Mouse (Mus musculus) spleen, postnatal 4 days (tissue): ENCODE data around the gene Paics.
A peak's percentile ranks its signal among the peaks of the same experiment; 100 is the strongest.
"Not testable (repeated sequence)": the region's sequence is repeated elsewhere in the genome, so short reads cannot be mapped to it uniquely, and the experiment has no call there.

Experiments
- DNase-seq, 2 experiments: peaks; one replicate each; pipeline ENCODE4 v3.0.0; 2022; ENCODE audit warnings: low spot score in 2 of 2

The Paics gene

DNA sequence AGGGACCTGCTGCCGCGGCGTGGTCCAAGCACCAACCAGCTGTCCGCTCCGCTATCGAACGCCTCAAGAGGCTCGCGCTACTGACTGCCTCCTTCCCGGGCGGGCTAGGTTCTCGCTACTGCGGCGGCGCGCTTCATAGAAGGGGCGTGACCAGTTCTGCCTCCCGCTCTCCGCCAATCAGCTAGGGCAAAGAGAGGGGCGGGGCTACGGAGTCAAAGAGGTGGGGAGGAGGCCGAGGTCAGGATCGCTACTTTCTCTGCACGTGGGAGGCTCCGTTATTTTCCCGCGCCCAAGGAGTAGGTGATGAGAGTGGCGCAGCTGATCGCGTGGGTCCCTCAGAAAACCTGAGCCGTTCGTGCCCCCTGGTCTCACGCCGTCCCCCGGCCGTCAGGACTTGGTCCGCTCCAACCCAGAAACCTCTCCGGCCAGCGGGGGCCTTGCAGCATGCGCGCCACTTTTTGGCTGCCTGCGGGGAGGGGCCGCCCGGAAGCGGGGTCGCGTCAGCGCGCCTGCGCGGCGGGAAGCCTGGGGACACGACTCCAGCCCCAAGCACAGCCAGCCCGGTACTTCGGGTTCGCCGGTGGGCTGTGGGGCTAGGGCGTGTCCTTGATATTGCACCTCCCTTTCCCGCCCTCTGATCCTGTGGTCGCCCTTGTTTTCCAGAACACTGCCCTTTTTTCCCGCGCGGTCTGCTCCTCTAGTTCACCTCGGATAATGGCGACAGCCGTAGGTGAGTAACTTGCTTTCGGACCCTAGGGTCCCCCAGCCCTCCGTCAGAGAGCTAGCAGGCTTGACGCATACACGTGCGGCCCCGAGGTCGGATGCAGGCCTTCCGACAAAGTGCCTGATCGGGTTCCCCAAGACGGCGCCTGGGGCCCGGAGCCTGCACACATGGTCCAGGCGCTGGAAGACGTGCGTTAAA is at the start of gene Paics, which contains the start of gene Ppat:
TSS of gene Paics (plus strand) at position 202 of the 922 bp plus-strand sequence.
TSS of gene Ppat (minus strand) at position 473 of the 922 bp plus-strand sequence.
- DNase-seq = peak; percentile 99

DNA sequence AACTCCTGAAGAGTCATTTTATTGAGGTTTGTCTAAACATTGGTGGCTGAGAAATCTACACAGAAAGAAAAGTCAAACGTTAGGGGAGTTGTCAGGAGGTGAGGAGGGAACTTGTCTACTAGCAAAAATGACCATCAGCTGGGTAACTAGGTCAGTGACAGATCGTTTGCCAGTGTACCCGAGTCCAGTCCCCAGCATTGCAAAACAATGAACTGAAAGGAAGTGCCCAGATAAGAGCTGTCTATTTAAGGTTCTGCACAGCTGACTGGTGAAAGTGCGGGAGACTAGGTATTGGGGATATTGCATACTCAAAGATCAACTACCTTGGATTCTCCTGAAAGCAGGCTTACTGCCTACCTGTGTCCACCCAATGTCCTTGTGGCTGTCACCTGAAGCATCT is 49.0 kb upstream of the Paics start:
- no peak for DNase-seq

DNA sequence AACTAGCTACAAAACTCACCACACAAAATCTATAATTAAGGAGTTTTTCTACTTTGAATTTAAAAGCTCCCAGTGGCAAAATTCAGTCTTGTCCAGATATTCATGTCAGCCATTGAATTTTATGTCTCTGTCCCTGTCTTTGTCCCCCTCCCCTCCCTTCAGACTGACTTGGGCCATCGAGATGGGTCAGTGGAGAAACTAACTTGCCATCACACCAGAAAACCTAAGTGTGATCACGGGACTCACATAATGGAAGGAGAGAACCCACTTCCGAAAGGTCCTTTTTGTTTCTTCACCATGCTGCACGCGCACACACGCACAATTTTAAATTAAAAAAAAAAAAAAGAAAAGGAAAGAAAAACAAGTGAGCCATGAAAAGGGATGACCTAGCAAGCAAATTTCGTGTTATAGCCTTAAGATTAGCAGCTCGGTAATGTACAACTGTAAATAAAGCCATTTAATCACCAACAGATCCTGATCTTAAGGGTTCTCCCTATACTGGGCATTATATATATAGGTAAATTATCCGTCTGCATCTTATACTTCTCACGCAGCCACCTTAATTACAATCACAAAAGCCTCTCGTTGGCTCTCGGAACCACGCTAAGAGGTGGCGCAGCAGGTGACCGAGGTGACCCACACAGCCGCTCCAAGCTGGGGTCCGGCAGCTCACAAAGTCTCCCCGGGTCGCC is 46.2 kb upstream of the Paics start:
- DNase-seq = no peak

DNA sequence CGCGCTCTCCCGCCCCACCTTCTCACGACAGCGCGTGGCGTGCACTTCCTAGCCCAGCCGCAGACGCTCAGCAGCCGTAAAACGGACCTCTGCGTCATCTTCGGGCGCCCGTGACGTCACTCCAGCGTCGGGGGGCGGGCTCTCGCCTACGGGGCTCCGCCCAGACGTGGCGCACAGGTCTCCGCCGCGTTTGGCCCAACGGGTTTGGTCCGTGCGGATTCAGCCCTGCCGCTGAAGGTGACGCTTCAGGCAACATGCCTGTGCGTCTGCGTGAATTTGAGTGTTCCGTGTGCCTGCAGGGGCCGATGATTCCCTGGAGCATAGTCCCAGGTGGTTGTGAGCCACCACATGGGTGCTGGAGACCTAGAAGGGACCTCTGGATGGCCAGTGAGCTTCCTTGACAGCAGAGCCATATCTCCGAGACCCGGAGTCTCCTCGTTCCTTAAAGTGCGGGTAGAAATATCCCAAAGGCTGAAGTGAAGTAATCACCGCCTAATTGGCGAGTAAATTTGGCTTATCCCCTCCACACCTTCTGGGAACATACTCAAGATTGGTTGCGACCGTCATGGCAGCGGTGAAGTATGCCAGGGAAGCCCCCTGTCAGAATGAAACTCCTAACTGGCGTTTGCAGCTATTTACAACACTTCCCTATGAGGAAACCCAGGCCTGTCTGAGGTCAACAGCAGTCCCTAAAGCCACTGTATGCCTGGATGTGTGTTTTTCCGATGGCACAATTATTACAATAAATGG is 45.5 kb upstream of the Paics start, which contains the start of gene Aasdh:
TSS of gene Aasdh (minus strand) at position 110 of the 750 bp plus-strand sequence.
- peak; percentile 97 to 100 for DNase-seq

DNA sequence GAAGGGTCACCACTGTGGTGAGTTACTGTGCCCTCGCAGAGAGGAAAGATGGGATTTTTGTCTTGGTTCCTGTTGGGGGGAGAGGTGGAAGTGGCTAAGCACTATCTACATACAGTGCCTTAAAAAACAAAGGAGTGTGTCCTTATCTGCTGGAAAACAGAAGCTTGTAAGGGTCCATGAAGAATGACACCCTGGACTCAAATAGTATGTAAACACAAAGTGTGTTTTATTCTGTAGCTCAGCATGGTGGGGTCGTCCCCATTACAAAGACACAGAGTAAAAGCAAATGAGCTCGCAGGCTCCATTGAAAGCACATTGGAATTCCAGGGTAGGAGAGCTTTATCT is 45.0 kb upstream of the Paics start:
- no peak for DNase-seq

DNA sequence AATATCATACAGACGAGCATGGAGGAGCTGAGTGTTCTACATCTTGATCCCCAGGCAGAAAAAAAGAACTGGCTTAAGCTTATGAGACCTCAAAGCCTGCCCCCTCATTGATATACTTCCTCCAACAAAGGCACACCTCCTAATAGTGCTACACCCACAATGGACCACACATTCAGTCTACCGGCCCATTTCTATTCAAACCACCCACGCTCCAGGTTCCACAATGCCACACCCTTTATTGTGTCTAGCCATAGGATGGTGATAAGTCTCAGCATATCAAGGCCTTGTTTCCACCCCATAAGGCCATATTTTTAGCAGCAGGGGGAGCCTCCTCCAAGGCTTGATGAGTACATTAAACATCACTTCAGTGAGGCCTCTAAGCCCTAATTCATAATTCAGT is 40.3 kb upstream of the Paics start:
- no peak for DNase-seq

DNA sequence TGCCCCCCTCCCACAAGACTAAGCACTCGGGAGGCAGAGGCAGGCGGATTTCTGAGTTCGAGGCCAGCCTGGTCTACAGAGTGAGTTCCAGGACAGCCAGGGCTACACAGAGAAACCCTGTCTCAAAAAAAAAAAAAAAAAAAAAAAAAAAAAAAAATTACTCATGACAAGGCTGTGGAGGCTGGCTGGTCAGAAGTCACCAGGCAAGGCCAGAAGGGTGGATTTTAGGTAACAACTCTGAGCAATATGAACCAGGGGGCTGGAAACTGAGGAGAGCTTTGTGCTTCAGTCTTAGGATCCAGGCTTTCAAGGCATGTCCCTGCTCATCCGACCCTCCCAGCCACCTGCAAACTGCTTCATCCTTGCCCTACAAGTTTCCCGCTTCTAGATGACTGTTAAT is 38.6 kb upstream of the Paics start:
- not testable (repeated sequence) for DNase-seq

DNA sequence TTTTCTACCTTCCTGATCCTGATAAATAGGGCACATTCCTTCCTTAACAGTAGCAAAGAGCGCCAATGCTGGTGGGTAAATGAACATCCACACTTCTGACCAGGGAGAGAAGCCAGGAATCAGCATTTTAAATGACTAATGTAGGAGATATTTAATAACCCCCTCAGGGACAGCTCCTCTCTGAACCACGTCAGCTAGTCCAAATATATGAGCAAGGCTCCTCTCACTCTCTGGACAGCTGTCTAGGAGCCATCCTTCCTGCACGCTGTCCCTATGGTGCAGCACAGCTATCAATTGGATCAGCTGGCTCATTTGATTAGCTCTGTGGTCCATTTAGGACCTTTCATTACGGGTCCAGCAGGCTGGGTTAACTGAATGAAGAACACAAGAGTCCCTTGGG is 28.3 kb upstream of the Paics start:
- no peak for DNase-seq

DNA sequence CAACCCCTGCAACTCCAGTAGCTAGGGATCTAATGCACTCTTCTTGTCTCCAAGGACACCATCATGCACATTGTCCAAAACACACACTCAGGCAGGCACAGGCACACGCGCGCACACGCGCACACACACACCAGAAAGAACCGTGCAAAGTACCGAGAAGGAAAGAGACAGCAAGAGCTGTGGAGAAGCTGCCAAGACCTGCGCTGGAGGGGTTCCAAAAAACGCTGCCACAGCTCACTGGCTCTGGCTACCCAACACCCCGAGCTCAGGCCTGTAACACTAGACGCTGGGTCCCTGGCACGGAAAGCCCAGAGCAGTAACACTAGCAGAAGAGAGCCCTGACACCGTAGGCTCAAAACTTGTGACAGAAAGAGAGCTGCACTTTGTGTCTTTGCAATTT is 27.7 kb upstream of the Paics start:
- DNase-seq = no peak

DNA sequence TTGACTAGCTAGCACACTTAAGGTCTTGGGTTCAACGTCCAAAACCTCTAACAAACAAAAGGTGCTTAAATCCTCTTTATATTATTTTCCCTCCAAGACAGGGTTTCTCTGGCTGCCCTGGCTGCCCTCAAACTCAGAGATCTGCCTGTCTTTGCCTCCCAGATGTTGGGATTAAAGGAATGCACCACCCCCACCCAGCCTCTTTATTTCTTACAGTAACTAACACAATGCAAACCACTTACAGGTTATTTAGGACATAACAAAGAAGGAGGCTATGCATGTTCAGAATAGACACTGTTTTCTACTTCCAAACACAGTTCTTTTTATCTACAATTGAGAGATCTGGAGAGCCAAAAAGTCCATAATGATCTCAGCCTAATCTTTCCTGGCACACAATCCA is 26.8 kb upstream of the Paics start:
- DNase-seq = no peak

DNA sequence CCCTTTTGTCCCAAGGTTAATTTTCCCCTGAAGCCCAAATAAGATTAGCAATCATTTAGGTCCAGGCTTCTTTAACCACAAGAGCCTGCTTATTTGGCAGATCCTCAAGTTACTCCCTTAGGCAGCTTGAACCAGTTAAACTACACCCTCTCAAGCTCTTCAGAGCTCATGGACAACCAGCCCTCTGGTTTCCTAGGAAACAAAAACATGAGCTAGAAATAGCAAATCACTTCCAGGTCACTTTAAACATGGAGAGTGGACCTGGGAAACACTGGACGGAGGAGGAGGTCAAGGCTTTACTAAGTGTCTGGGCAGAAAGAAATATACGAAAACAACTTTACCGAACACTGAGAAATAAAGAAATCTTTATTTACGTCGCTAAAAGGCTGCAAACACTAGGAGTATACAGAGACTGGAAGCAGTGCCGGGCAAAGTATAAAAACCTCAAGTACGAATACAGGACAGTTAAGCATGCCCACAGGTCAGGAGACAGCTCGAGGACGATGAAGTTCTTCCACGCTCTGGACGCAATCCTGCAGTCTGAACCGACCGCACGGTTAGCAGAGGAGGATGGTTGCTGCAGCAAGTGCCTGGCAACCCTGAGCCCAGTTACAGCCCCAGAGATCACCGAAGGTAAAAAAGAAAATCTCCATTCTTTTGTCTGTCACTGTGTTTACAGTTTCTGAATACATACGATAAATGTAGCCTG is 22.8 kb upstream of the Paics start:
- no peak for DNase-seq

DNA sequence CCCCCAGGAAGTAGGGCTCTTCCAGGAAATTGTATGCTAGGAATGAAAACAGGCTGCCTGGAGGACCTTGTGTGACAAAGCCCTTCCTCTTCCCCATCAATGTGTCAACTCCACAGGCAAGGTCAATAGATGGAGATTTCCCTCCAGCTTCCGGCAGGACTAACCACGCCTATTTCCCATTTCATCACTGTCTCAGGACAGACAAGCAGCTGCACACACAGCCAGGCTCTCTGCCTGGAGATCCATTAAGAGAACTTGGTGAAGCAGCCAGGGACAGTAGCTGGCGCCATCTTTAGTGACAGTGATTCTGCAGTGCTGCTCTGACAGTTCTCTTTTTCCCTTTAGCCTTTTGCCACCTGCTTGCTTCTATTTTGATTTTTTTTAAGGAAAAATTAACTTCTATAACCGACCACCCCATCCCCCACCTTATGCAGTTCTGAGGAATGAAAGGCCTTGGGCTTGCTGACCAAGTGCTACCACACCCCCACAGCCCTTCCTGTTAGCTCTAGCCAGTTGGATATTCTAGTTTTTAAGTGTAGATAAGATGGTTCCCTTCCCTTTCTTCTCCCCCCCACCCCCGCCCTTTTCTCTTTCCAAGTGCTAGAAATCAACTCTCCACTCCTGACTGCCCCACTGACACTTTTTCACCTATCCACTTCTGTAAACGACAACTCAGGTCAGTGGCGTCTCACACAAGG is 21.8 kb upstream of the Paics start:
- no peak for DNase-seq

DNA sequence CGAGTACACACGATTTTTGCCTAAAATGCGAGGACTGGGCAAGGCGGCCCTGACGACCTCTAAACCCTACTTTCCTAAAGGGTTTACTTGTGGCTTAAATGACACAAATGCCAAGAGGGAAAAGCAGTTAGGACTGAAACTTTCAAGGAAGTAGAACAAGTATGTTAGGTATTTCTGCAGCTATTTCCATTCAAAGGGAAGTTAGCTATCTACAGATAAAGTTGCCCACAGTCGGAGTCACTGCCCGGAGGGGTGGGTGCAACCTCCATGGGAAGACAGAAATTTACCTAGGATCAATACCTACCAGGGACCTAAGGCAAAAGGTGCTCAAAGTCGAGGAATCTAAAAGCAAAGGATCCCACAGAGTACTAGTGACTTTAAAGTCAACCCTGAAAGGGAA is 11.4 kb upstream of the Paics start:
- DNase-seq = no peak

DNA sequence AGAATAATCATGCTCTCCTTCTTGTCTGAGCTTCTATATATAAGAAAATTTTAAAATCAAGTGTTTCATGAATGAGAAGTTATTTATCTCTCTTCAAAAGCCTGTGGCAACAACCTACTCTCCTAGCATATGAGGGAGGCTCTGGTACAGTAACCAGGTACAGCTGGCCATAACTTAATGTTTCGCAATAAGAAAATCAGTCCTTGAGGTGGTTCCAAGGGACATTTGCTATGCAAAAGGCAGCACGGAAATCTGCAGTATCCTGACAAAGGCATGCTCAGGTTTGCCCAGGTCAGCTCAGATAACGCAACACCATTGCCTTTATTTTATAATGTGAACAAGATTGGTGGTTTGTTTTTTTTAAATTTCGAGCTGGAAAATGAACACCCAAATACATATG is 9.1 kb upstream of the Paics start:
- no peak for DNase-seq

DNA sequence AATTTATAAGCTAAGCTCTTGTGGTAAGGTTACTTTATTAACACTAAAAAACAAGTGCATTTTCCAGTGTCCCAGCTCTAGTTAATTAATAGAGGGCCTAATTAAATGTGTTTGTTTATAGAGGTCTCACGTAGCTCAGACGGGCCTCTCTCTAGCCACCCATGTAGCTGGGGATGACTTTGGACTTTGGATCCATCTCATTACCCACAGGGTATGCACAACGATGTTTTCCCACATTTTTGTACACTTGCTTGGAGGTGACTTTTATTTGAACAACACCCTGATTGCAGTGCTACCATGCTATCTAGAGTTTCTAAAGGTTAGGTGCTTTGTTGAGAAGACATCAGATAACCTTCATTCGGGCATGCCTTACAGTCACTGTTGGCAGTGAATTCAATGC is 8.6 kb upstream of the Paics start:
- no peak for DNase-seq

DNA sequence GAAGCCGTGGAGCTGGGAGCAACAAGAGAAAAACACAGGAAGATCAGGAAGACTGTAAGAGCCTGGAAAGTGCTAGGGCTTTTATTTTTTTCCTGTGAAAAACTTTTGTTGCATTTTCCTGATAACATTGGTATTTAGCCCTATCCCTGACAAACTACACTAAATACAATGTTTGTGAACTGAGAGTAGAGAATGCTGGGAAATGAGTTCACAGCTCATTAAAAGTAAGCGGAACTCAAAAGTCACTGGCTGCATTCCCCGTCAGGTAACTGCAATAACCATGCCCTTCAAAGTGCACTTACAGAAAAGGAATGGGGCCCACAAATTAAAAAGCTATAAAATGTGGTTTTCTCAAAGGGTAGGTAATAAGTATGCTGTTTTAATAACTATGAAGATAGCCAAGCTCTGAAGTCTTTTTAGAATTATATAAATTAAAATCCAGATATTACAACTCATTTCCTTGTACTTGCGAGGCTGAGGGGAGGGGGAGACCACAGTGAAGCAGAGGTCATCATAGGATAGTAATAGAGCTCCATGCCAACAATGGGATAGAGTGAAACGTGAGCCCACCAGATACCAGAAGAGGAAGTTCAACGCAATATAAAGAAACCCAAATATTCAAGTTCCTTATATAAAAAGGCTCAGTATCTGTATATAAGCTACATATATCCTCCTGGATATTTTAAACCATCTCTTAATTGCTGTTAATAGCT is 6.0 kb upstream of the Paics start:
- DNase-seq = no peak

DNA sequence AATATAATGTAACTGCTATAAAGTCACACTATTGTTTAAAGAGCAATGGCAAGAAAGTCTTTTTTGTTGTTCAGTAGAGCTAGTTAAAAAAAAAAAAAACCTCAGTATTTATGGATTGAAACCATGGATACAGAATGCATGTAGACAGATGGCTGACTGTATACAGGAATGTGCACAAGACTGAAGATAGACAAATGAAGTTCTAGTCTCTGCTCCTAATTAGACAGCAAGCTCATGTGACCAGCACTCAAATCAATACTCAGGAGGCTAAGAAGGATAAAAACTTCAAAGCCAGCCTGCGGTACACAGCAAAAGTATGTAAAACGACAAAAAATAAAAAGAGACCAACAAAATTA is 5.5 kb upstream of the Paics start:
- no peak for DNase-seq

DNA sequence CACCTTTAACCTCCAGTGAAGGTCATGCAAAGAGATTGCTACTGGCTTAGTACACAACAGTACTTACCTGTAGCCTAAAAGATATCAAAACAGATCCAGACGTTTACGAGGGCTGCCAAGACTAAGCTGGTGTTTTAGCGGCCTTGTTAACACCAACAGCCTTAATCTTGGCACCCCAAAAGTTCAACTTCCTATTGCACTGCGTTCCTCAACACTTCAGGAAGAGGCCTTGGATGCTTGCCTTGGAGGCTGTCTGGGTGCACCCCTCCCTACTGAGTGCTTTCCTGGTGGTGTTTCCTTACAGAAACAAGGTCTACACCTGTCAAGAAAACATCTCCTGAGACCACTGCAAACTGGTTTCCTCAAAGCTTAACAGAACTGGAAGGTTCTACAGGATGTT is 4.0 kb upstream of the Paics start:
- DNase-seq = no peak

DNA sequence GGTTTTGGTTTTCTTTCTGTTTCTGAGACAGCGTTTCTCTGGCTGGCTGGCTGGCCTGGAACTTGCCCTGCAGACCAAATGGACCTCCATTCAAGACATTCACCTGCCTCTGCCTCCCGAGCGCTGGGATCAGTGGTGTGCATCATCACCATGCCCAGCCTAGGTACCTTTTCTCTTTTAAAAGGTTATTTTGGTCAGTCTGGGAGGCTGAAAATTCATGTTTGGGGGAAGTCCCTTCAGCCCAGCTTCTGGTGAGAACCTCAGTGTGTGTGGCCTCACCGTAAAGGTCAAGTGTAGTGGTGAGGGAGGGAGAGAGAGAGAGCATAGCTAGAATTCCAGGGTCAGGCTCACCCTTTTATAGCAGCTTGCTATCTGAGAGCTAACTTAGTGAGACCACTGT is 3.3 kb upstream of the Paics start:
- DNase-seq = no peak

DNA sequence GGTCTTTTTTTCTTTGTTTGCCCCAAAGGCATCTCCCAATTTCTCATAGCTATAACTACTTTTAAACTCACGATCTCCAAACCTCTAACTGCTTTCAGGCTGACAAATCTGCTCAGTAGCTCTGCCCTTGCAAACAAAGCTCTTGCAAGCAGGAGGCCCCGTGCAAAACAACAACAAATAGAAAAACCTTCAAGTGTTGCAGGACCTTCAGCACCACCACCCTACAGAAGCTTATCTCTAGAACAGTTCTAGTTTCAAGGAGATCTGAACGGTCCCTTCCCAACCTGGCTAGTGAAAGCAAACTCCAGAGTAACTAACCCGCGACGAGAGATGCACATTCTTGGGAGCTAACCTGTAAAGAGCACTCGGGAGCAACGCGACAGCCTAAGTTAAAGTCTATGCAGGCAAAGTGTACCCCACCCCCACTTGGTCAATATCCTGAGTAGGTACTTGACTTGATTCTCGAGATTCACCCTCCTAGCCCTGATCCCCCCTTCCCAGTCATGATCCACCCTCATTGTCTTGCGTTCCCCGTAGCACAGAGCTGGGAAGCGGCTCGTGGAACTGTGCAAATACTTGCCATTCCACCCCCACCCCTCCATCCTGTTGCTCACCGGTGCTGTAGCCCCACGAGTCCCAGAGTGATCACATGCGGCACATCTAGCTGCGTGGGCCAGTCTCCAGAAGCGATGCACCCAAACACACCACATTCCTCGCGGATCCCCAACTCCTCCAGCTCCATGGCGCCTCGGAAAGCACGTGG is 583 bp upstream of the Paics start:
- DNase-seq = no peak
